Mouse (Mus musculus) kidney, adult 2 months (tissue): ENCODE measurements at regions not wholly inside any gene's neighbourhood (a gene's known extent, or its start where the extent isn't known, plus 50 kb on each side); places are given as distances from the start of the nearest gene placed in this dataset.

ENCODE experiments used
- DNase-seq: peaks from one replicate; pipeline ENCODE4 v3.0.0; 2021
- H3K27ac ChIP-seq: fragments of 200-500 bp; 2 replicates; pipeline ENCODE4 v1.5.1; 2012; ENCODE audit warnings: low read depth, low read length, control low read depth, inconsistent platforms; ENCODE audit not compliant: insufficient read depth
- H3K27me3 ChIP-seq: fragments of 200-500 bp; replicated peaks from 2 replicates; pipeline ENCODE4 v1.6.1; 2012; ENCODE audit warnings: mild to moderate bottlenecking, moderate library complexity, low read length, inconsistent platforms; ENCODE audit not compliant: control insufficient read depth, insufficient read depth
- H3K36me3 ChIP-seq: fragments of 200-500 bp; 2 replicates; pipeline ENCODE4 v1.6.1; 2012; ENCODE audit warnings: mild to moderate bottlenecking, moderate library complexity, low read length, inconsistent platforms; ENCODE audit not compliant: control insufficient read depth, insufficient read depth
- H3K4me1 ChIP-seq: fragments of 200-500 bp; 2 replicates; pipeline ENCODE4 v1.6.1; 2011; ENCODE audit warnings: low read length; ENCODE audit not compliant: control insufficient read depth, insufficient read depth
- H3K4me3 ChIP-seq: fragments of 200-500 bp; 2 replicates; pipeline ENCODE4 v1.5.1; 2011; ENCODE audit warnings: mild to moderate bottlenecking, low read depth, low read length, control low read depth; ENCODE audit not compliant: insufficient read depth
- CTCF ChIP-seq: fragments of 200-500 bp; conservative IDR thresholded peaks from 2 replicates; pipeline ENCODE4 v1.5.1; 2011; ENCODE audit warnings: low read depth, mild to moderate bottlenecking, control low read depth, low read length, moderate library complexity, mixed read lengths; ENCODE audit not compliant: insufficient read depth, insufficient read length
- POLR2A ChIP-seq: fragments of 200-500 bp; IDR thresholded peaks from one replicate; pipeline ENCODE4 v1.6.1; 2011; ENCODE audit warnings: low read depth, low read length, control low read depth
- WGBS: fragments of 180-500 bp; shearing (Covaris S2); methylation state at CpG from one replicate; pipeline ENCODE4 v1.1.7; 2018; 5-methylcytosine and 5-hydroxymethylcytosine counted together

DNA sequence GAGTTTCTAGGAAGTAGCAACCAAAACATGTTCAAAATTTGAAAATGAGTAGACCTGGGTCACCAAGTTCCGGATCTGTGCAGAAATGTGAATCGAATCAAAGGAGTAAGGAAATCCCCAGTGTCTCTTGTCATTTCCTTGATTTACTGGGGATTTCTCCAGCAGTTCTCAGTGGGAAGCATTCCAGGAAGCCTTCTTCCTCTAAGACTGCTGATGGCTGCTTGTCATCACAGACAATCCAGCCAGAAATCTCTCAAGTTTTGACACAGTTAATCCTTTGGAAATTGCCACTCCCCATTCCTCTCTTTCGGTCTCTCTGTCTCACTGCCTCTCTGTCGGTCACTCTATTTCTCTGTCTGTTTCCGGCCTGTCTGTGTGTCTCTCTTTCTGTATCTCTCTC is 624.3 kb downstream of the Slc22a22 start:
- Histone ChIP-seq H3K36me3 (no peaks in the 10 kb centered on the region), H3K27me3 (no peaks in the 10 kb centered on the region), H3K27ac (no peak overlapping the region), H3K4me3 (no peak overlapping the region), H3K4me1 (no peaks in the 10 kb centered on the region)
- TF ChIP-seq CTCF (no peak), POLR2A (no peak)
- 58% methylated on average over 5 of the region's 5 CpGs for WGBS
- DNase-seq = no peak

DNA sequence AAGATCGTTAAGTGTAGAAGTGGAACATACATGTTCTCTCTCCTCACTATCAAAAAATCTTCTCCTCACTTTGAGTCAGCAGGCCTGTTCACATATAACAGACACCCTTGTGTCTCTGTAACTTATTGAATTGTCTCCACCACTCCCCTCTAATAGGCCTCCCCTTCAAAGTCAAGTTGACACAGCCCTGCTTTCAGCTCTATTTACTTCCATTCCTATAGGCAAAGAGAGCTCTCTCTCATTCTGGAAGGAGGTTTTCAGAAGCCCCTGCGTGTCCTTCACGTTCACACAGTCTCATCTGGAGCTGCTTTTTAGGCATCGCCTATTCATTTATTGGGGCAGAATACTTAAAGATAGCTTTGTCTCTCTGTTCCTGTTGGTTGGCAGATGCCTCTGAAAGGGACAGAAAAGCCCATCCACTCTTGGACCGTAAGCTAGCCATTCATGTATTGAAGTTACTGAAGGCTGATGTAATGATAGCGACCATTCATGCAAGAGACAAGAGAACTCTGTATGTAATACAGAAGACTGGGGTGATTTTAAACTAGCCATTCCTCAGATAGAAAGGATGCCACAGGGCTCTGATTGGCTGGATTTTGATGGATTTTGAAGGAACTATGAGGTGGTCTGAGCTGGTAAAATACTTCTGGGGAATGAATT is 629.8 kb downstream of the Slc22a22 start:
- 91% methylated on average over 6 of the region's 6 CpGs for WGBS
- Histone ChIP-seq H3K36me3 (no peaks in the 10 kb centered on the region), H3K27ac (no peak overlapping the region), H3K27me3 (no peaks in the 10 kb centered on the region), H3K4me3 (no peak overlapping the region), H3K4me1 (no peaks in the 10 kb centered on the region)
- TF ChIP-seq CTCF (no peak), POLR2A (no peak)
- DNase-seq = no peak

DNA sequence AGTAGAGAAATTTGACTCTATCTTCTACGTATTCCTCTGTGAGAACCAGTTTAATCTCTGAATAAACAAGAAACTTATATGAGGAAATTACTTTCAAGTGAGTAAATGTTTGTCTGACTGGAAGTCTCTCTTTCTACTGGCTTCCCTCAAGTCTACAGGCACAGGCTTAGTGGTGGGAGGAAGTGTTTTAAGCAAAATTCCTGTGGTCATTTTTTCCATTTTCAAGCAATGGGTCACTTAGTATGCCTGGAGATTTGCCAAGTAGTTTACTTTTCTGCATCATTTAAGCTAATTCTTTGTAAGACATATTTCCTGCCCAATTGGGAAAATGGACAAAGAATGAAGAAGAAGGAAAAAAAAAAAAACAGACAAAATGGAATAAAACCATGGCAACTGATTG is 632.9 kb downstream of the Slc22a22 start:
- 44% methylated on average over 1 of the region's 1 CpGs for WGBS
- TF ChIP-seq CTCF = no peak
- TF ChIP-seq POLR2A = no peak
- Histone ChIP-seq H3K27ac (no peak overlapping the region), H3K36me3 (no peaks in the 10 kb centered on the region), H3K4me3 (no peak overlapping the region), H3K4me1 (no peaks in the 10 kb centered on the region), H3K27me3 (no peaks in the 10 kb centered on the region)
- DNase-seq = peak; percentile 4

DNA sequence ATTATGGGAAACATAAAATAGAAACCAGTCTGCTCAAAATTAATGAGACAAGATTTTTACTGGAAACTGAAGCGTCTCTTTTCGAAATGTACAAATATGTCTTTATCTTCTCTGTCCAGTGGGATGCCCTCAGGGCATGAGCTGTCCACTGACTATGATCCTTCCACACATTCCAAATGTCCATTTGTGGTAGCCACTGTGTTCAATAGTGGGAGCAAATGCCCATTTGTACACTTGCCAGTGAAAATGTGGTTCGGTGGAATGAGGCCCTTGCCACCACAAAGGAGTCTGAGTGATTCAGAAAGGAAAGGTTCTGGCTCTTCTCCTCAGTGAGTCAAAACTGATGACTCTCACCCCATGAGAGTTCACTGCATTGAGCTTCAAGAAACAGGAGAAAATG is 635.9 kb downstream of the Slc22a22 start:
- Histone ChIP-seq H3K36me3 (no peaks in the 10 kb centered on the region), H3K4me1 (no peaks in the 10 kb centered on the region), H3K4me3 (no peak overlapping the region), H3K27me3 (no peaks in the 10 kb centered on the region), H3K27ac (no peak overlapping the region)
- TF ChIP-seq CTCF (no peak), POLR2A (no peak)
- DNase-seq = no peak
- 93% methylated on average over 3 of the region's 3 CpGs for WGBS

DNA sequence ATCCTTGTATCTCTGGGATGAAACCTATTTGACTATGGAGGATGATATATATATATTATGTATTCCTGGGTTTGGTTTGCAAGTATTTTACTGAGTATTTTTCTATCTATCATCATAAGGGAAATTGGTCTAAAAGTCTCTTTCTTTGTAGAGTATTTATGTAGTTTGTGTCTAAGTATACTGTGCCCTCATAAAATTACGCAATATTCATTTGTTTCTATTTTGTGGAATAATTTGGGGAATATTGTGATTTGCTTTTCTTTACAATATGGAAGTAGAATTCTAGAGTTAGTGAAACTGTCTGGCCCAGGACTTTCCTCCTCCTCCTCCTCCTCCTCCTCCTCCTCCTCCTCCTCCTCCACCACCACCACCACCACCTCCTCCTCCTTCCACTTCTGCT is 640.1 kb downstream of the Slc22a22 start:
- H3K27me3 ChIP-seq = no peaks in the 10 kb centered on the region
- no peaks in the 10 kb centered on the region for H3K36me3 ChIP-seq
- TF ChIP-seq POLR2A = no peak
- TF ChIP-seq CTCF = no peak
- WGBS = 95% methylated on average over 1 of the region's 1 CpGs
- H3K4me1 ChIP-seq = no peaks in the 10 kb centered on the region
- H3K4me3 ChIP-seq = no peak overlapping the region
- no peak overlapping the region for H3K27ac ChIP-seq
- no peak for DNase-seq

DNA sequence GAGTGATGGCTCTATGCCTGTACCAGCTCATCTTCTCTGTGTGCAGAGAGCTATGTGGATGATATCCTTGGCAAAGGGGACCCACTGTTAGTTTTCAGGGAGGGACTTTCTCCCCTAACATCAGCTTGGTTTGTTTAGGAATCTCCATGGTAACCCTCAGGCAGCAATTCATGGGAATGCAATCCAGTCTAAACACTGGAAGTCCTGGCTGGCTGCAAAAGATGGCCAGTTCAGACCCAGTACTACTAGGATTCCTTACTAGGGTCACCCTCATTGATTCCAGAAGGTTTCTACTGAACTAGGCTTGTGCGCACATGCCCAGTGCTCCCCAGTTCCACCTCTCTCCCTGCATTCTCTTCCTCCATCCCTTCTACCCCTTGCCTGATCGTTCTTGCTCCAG is 642.8 kb downstream of the Slc22a22 start:
- DNase-seq = no peak
- TF ChIP-seq POLR2A (no peak), CTCF (no peak)
- H3K27me3 ChIP-seq = no peaks in the 10 kb centered on the region
- no peaks in the 10 kb centered on the region for H3K36me3 ChIP-seq
- no peaks in the 10 kb centered on the region for H3K4me1 ChIP-seq
- 85% methylated on average over 2 of the region's 2 CpGs for WGBS
- no peak overlapping the region for H3K4me3 ChIP-seq
- H3K27ac ChIP-seq = no peak overlapping the region

DNA sequence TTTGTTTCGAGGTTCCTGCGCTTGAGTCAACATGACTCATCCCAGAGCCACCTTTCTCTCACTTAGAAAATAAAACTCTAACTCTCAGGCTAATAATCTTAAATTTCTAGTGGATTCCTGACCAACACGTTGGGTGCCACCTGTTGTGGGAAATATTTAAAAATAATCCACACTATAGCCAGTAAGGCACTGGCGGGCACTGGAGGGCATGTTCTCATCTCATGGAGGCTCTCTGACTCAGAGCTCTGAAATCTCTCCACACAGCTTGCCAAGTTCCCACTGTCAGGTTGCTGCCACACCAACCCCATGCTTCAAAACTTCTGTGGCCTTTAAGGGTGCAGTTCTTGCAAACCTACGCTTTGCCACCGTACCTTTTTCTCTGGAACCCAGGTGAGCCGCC is 644.8 kb downstream of the Slc22a22 start:
- no peaks in the 10 kb centered on the region for H3K4me1 ChIP-seq
- 94% methylated on average over 7 of the region's 7 CpGs for WGBS
- DNase-seq = no peak
- H3K36me3 ChIP-seq = no peaks in the 10 kb centered on the region
- H3K27me3 ChIP-seq = no peaks in the 10 kb centered on the region
- H3K27ac ChIP-seq = no peak overlapping the region
- TF ChIP-seq POLR2A (no peak), CTCF (no peak)
- H3K4me3 ChIP-seq = no peak overlapping the region
